Mouse (Mus musculus) brain, embryonic 14.5 days (tissue): Measurements from ENCODE around the gene Specc1l.

Source experiments
- CTCF ChIP-seq: fragments of 200-500 bp; IDR thresholded peaks from 2 replicates; pipeline ENCODE4 v1.5.1; 2012; ENCODE audit warnings: inconsistent platforms, mild to moderate bottlenecking, moderate library complexity, borderline replicate concordance; ENCODE audit not compliant: insufficient read depth, insufficient read length; ENCODE audit errors: extremely low read depth
- POLR2A ChIP-seq: fragments of 200-500 bp; IDR thresholded peaks from 2 replicates; pipeline ENCODE4 v1.6.1; 2012; ENCODE audit warnings: mild to moderate bottlenecking, inconsistent platforms, borderline replicate concordance; ENCODE audit not compliant: poor library complexity, insufficient read depth, insufficient read length, severe bottlenecking; ENCODE audit errors: extremely low read depth

- no peak for TF ChIP-seq CTCF
- TF ChIP-seq POLR2A: no peak
These were observed 25.3 kb downstream of the Specc1l start for GRCm38 (mm10) chr10:75237166-75237565.
